Mouse (Mus musculus) embryo, embryonic 11 days (tissue): ENCODE data around the gene Sipa1.

ENCODE experiments used
- DNase-seq: peaks from one replicate; pipeline ENCODE4 v3.0.0-alpha.2; 2015

The Sipa1 gene

DNA sequence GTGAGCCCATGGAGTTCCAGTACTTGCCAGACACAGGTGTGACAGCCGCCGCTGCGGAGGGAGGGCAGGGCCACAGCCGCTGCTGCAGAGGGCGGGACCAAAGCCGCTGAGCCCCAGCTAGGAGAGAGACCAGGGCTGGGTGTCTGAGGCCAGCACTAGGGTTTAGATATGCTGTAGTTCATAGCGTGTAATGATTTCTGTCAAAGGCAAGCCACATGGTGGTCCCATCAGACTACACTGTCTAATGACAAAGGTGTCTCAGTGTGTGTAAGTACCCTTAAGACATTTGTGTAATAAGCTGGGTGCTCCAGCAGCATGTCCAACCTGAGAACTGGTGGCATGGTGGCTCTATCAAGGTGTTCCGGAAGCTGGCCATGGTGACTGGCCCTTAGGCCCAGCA, 21.9 kb downstream of the Sipa1 start:
- DNase-seq = no peak

DNA sequence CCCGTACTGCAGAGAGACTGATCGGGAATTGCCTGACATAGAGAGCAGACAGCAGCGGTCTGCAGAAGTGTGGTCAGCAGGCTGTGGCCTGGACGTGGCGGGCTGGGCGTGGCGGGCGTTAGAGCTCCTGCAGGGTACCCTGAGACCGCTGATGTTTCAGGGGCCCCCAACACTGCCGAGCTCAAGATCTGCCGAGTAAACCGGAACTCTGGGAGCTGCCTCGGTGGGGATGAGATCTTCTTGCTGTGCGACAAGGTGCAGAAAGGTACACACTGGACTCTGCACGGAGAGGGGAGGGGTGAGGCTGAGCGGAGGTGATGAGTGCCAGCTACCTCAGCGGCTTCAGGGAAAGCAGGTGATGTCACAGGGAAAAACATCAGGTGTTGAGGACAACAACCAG, 22.5 kb downstream of the Sipa1 start:
- DNase-seq = no peak

- DNase-seq = no peak
Measured at GRCm38 (mm10) chr19:5640339-5640738, 23.2 kb downstream of the Sipa1 start.

DNA sequence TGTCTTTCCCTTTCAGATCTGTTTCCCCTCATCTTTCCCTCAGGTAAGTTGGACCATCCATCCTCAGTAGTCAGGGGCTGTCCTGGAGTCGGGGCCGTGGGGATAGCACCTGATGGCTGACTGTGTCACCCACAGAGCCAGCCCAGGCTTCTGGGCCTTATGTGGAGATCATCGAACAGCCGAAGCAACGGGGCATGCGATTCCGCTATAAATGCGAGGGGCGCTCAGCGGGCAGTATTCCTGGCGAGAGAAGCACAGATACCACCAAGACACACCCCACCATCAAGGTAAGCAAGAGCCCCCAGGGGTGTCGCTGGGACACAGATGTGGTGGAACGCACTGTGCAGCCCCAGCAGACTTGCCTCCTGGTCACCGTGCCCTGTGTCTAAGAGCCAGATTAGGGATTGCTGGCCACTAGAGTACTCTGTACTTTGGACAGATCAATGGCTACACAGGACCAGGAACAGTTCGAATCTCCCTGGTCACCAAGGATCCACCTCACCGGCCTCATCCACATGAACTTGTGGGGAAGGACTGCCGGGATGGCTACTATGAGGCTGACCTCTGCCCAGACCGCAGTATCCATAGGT, 25.0 kb downstream of the Sipa1 start:
- no peak for DNase-seq

GRCm38 (mm10) chr19:5637069-5638047, 26.1 kb downstream of the Sipa1 start, which contains the start of gene Rela:
TSS of gene Rela (plus strand) at chr19:5637483.
- peak; percentile 92 for DNase-seq

GRCm38 (mm10) chr19:5636571-5637041, 26.9 kb downstream of the Sipa1 start:
- DNase-seq = no peak

GRCm38 (mm10) chr19:5636036-5636570, 27.4 kb downstream of the Sipa1 start:
- DNase-seq = no peak

- DNase-seq = no peak
Measured at GRCm38 (mm10) chr19:5632120-5632519, 31.4 kb downstream of the Sipa1 start.

DNA sequence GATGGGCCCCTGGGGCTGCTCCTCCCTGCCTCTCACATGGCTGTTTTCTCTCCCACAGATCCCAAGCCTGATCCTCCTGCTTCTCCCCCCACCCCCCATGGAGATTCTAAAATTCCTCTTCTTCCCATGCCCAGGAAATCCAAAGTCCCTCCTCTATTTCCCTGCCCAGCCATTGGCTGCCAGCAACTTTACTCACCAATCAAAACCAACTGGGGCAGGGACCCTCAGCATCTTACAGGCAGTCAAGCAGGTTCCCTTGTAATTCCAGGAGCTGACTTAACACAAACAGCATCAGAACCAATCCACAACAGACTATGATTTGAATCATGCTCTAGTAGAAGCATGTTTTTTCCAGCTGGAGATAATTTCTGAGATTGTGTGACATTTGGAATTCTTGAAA, 33.6 kb downstream of the Sipa1 start:
- DNase-seq = no peak

GRCm38 (mm10) chr19:5625311-5625710, 38.2 kb downstream of the Sipa1 start:
- no peak for DNase-seq

DNA sequence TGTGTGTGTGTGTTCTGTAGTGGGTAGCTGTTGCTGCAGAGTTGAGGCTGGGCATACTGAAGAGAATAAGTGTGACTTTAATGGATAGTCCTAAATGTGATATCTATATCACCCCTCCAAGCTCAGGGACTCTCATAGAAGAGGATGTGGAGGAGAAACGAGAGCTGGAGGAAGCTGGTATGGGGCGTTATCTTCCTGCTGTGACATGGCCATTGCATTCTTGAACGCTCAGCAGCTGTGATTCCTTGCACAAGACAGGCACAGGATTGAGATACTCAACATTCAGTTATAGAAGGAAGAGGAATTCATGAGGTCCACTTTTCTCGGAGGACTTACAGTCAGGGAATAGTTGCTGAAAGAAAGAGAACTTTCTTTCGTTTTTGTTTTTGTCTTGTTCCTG, 41.6 kb downstream of the Sipa1 start:
- no peak for DNase-seq

- no peak for DNase-seq
Measured at GRCm38 (mm10) chr19:5620007-5620406, 43.5 kb downstream of the Sipa1 start.

GRCm38 (mm10) chr19:5614953-5615352, 48.6 kb downstream of the Sipa1 start:
- no peak for DNase-seq

DNA sequence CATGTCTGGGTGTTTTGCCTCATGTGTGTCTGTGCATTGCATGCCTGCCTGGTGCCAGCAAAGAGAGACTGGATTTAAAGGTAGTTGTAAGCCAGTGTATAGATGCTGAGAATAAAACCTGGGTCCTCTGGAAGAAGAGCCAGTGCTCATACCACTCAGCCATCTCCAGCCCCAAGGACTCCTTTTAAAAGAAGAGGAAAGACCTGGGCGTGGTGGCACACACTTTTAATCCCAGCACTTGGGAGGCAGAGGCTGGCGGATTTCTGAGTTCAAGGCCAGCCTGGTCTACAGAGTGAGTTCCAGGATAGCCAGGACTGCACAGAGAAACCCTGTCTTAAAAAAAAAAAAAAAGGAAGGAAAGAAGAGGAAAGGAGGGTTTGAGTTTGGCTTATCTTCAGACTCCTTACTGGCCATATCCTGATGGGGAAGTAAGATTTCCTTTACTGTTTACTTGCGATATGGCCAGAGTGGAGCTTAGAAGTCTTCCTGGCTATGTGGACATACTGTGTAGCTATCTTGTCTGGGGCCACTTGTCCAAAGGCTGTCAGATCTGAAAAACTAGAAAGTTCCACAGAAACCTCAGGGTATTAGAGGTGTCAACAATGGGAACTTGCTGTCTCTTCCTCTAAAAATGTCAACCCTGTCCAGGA, 50.6 kb downstream of the Sipa1 start:
- DNase-seq = no peak

DNA sequence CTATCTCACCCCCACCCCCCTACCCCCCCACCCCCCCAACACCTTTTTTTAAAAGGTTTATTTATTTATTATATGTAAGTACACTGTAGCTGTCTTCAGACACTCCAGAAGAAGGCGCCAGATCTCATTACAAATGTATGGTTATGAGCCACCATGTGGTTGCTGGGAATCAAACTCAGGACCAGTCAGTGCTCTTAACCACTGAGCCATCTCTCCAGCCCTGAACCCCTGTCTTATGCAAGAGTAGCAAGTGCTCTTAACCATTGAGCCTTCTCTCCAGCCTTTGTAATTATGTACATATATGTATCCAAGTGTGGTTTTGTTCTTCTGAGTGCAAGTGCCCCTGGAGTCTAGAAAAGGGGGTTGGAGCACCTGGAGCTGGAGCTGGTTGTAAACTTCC, 51.5 kb downstream of the Sipa1 start:
- no peak for DNase-seq

DNA sequence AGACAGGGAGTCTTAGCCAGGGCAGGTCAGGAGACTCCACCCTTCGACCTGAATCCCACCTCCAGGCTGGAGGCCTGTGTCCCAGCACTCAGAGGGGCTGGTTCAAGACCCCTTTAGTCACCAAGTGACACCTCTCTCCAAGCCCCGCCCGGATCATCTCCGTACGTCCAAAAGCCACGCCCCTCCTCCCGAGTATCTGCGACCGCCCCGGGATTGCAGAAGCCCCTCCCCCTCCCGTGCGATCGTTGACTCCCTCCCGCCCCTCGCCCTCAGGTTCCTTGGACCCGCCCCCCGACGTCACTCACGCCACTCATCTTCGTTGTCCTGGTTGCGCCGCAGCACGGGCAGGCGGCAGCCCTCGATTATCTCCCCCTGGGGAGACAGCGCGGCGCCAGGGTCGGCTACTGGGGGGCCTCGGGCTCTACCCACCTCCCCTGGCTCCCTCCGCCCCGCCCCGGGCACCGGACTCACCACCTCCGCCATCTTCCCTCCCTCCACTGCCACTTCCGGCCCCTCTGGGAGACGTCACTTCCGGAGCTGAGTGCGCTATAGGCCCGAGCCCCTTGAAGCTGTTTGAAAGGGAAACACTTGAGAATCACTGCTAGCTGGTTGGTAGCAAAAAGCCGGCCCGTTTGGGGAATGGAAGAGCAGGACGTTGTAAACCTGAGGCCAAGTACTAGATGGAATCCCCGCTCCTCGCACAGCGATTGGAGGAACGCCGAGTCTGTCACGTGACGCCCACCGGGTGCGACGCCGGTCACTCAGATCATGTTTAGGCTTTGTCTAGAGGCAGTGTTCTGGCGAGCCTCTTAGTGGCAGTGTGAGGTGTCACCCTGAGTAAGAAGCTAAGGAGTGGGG, 53.7 kb downstream of the Sipa1 start, which contains the start of gene Kat5:
Gene Kat5, minus strand, starts transcription at position 691 of the 858 bp plus-strand sequence.
- DNase-seq = peak; percentile 98

- no peak for DNase-seq
Measured at GRCm38 (mm10) chr19:5609171-5609546, 54.3 kb downstream of the Sipa1 start.

DNA sequence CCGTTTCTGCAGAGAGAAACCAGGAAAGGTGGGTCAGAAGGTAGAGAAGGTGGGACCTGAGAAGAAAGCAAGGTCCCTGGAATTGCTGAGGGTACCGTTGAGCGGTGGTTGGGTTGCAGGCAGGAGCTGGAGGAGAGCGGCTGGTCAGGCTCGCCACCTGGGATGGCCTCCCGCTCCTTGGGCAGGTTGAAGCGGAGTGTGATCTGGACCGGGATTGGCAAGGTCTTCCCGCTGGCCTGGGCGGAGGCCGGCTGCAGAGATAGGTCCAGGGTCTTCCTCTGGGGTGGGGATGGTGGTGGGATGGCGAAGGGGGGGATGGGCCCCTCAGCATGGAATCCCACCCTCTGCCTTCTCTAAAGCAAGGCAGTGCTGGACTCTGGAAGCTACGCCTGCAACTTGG, 54.8 kb downstream of the Sipa1 start:
- DNase-seq = no peak

- DNase-seq = no peak
Measured at GRCm38 (mm10) chr19:5607705-5608410, 55.6 kb downstream of the Sipa1 start.

DNA sequence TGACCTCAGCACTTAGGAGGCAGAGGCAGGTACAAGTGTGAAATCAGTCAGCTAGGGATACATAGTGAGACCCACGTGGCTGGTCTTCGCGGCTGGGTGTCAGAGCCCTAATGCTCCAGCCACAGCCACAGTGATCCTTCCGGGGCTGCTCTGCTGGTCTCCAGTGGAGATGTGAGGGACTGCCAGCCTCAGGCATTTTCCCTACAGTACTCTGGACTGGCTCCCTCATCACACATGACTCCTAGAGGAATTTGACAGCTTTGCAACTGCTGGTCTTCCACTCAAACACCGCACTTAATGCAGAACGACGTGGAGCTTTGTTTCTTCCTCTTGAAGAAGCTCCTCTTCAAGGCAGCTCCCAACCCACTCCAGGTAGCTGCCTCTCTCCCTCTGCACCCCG, 57.3 kb downstream of the Sipa1 start:
- DNase-seq = peak; percentile 5

GRCm38 (mm10) chr19:5605126-5605525, 58.4 kb downstream of the Sipa1 start:
- DNase-seq = no peak

DNA sequence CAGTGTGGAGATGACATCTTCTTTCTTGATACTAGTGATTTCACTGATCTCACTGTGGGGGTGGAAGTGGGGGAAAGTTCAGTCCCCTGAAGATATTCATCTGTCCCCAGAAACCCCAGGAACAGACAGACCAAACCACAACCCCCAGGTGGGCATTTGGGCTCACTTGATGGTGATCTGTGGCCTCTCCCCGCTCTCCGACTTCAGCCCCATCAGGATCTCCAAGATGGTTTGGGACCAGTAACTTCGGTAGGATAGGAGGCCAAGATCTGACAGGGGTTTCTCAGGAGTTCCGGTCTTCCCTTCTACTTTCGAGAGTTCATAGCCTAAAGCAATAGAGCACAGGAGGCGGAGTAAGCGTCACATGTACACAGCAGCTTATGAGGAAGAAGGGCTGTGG, 59.8 kb downstream of the Sipa1 start:
- DNase-seq = no peak
